Mouse (Mus musculus): ENCODE measurements around the gene Adamts14. TPM values are rescaled to one million over a fixed set of nuclear protein-coding genes. Genes with fewer than 3 reads are reported as not detected.

The Adamts14 gene
- polyA plus RNA-seq, 1 experiment, result not detected

GRCm38 (mm10) chr10:61203930-61204329 lies 69.3 kb downstream of the Adamts14 start:
- H3K36me3 ChIP-seq (ENCODE audit: control insufficient read depth), result no peaks in the 10 kb centered on the region
- no peaks in the 10 kb centered on the region for H3K27me3 ChIP-seq (ENCODE audit: control insufficient read depth)
- no peaks in the 10 kb centered on the region for H3K4me1 ChIP-seq (ENCODE audit: control insufficient read depth)
- no peak overlapping the region for H3K4me3 ChIP-seq (replicated peaks)
- H3K9me3 ChIP-seq (ENCODE audit: control insufficient read depth, low read length), result no peaks in the 10 kb centered on the region
- no peak for TF ChIP-seq GATA1 (IDR thresholded peaks at IDR 0.05; ENCODE audit: low read length)
- TF ChIP-seq TAL1 (IDR thresholded peaks at IDR 0.05; ENCODE audit: low read length), result no peak

DNA sequence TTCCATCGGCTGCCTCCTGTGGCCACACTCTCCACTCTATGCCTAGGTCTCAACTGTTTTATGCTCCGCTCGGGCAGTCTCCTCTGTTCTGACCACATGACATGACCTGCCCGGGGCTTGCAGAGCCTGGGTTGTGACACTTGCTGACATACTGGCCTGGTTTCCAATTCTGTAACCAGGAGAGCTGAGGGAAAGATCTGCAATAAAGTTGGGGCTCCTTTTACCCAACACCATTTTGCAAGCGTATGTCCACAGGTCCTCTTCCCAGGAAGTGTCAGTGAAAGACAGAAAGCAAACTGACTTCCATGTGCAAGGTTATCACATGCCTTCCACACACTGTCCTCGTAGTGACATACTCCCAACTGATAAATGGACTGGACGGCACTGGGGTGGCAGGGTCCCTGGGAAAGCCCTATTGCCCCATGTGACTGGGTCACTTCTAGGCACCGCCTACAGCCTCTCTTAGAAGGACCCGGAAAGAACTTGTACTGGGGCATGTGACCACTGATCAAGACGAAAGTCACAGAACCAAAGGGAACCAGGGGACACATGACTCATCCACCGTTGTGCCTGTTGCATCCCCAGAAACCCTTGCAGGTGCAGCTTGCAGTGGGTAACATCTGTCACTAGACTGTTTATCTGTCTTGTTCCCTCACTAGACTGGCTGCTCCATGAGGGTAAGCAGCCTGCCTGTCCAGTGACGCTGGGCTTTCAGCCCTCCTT lies 71.5 kb downstream of the Adamts14 start:
- no peaks in the 10 kb centered on the region for H3K4me1 ChIP-seq (ENCODE audit: control insufficient read depth)
- H3K36me3 ChIP-seq (ENCODE audit: control insufficient read depth), result no peaks in the 10 kb centered on the region
- H3K27me3 ChIP-seq (ENCODE audit: control insufficient read depth), result no peaks in the 10 kb centered on the region
- no peaks in the 10 kb centered on the region for H3K9me3 ChIP-seq (ENCODE audit: control insufficient read depth, low read length)
- TF ChIP-seq GATA1 (IDR thresholded peaks at IDR 0.05; ENCODE audit: low read length), result no peak
- TF ChIP-seq TAL1 (IDR thresholded peaks at IDR 0.05; ENCODE audit: low read length), result no peak
- H3K4me3 ChIP-seq (replicated peaks), result no peak overlapping the region

GRCm38 (mm10) chr10:61200998-61201397 lies 72.2 kb downstream of the Adamts14 start:
- no peak overlapping the region for H3K4me3 ChIP-seq (replicated peaks)
- TF ChIP-seq TAL1 (IDR thresholded peaks at IDR 0.05; ENCODE audit: low read length) (no peak), GATA1 (IDR thresholded peaks at IDR 0.05; ENCODE audit: low read length) (no peak)
- no peaks in the 10 kb centered on the region for H3K9me3 ChIP-seq (ENCODE audit: control insufficient read depth, low read length)

GRCm38 (mm10) chr10:61200232-61200820 lies 72.9 kb downstream of the Adamts14 start:
- H3K4me1 ChIP-seq (ENCODE audit: control insufficient read depth), result no peaks in the 10 kb centered on the region
- no peaks in the 10 kb centered on the region for H3K9me3 ChIP-seq (ENCODE audit: control insufficient read depth, low read length)
- no peak overlapping the region for H3K4me3 ChIP-seq (replicated peaks)
- TF ChIP-seq TAL1 (IDR thresholded peaks at IDR 0.05; ENCODE audit: low read length), result no peak
- TF ChIP-seq GATA1 (IDR thresholded peaks at IDR 0.05; ENCODE audit: low read length), result no peak
- no peaks in the 10 kb centered on the region for H3K27me3 ChIP-seq (ENCODE audit: control insufficient read depth)
- H3K36me3 ChIP-seq (ENCODE audit: control insufficient read depth), result no peaks in the 10 kb centered on the region

More at GRCm38 (mm10) chr10:61200998-61201397, 72.2 kb downstream of the Adamts14 start:
- Histone ChIP-seq H3K27me3 (ENCODE audit: control insufficient read depth) (no peaks in the 10 kb centered on the region), H3K36me3 (ENCODE audit: control insufficient read depth) (no peaks in the 10 kb centered on the region), H3K4me1 (ENCODE audit: control insufficient read depth) (no peaks in the 10 kb centered on the region)

DNA sequence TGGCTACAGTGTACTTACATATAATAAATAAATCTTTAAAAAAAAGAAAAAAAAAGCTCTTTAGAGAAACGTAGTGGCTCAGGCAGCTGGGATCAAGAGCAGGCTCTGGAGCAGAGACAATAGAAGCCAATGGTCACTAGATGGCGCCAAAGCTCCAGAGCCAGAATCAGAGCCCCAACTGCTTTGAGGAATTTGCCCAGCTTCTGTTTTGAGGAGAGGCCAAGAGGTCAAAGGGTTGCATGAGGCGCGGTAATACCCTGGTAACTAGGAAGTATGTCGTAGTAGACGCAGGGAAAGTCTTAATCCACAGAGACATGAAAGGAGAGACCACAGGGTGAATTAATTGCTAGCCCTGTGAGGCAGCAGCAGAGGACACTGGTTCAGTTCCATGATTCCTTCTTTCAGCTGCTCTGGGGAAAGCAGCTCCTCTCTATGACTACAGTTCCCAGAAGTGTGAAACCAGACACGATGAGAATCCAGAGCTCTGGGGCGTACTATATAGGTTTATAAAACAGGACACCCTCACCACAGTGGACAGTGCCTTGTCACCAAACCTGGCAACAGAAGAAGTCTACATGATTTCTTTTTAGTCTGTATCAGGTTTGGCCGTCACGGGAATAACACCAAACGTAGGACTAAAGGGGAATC lies 73.5 kb downstream of the Adamts14 start:
- no peaks in the 10 kb centered on the region for H3K27me3 ChIP-seq (ENCODE audit: control insufficient read depth)
- no peak overlapping the region for H3K4me3 ChIP-seq (replicated peaks)
- TF ChIP-seq TAL1 (IDR thresholded peaks at IDR 0.05; ENCODE audit: low read length), result no peak
- H3K36me3 ChIP-seq (ENCODE audit: control insufficient read depth), result no peaks in the 10 kb centered on the region
- no peaks in the 10 kb centered on the region for H3K9me3 ChIP-seq (ENCODE audit: control insufficient read depth, low read length)
- no peaks in the 10 kb centered on the region for H3K4me1 ChIP-seq (ENCODE audit: control insufficient read depth)

GRCm38 (mm10) chr10:61195718-61196291 lies 77.4 kb downstream of the Adamts14 start:
- TF ChIP-seq TAL1 (IDR thresholded peaks at IDR 0.05; ENCODE audit: low read length) (no peak), GATA1 (IDR thresholded peaks at IDR 0.05; ENCODE audit: low read length) (no peak)
- no peaks in the 10 kb centered on the region for H3K36me3 ChIP-seq (ENCODE audit: control insufficient read depth)

DNA sequence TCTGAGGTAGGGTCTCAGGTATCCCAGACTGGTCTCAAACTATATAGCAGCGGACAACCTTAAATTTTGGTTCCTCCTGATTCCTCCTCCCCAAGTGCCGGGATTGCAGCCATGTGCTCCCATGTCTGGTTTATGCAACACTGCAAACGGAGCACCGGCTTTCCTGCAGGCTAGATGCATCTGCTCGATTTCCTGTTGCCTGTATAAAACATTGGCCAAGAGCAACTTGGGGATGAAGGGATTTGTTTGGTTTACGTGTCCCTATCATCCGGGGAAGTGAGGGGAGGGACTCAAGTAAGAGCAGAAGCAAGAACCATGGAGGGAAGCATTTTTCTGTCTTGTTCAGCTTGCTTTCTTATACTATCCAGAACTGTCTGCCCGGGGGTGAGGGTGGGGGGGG lies 78.0 kb downstream of the Adamts14 start:
- no peak overlapping the region for H3K4me3 ChIP-seq (replicated peaks)
- H3K4me1 ChIP-seq (ENCODE audit: control insufficient read depth), result no peaks in the 10 kb centered on the region
- no peaks in the 10 kb centered on the region for H3K27me3 ChIP-seq (ENCODE audit: control insufficient read depth)
- no peak for TF ChIP-seq TAL1 (IDR thresholded peaks at IDR 0.05; ENCODE audit: low read length)
- no peak for TF ChIP-seq GATA1 (IDR thresholded peaks at IDR 0.05; ENCODE audit: low read length)
- H3K9me3 ChIP-seq (ENCODE audit: control insufficient read depth, low read length), result no peaks in the 10 kb centered on the region
- no peaks in the 10 kb centered on the region for H3K36me3 ChIP-seq (ENCODE audit: control insufficient read depth)

More at GRCm38 (mm10) chr10:61195718-61196291, 77.4 kb downstream of the Adamts14 start:
- Histone ChIP-seq H3K9me3 (ENCODE audit: control insufficient read depth, low read length) (no peaks in the 10 kb centered on the region), H3K4me3 (replicated peaks) (no peak overlapping the region), H3K4me1 (ENCODE audit: control insufficient read depth) (no peaks in the 10 kb centered on the region), H3K27me3 (ENCODE audit: control insufficient read depth) (no peaks in the 10 kb centered on the region)

- no peaks in the 10 kb centered on the region for H3K36me3 ChIP-seq (ENCODE audit: control insufficient read depth)
- no peak overlapping the region for H3K4me3 ChIP-seq (replicated peaks)
- no peaks in the 10 kb centered on the region for H3K4me1 ChIP-seq (ENCODE audit: control insufficient read depth)
- TF ChIP-seq TAL1 (IDR thresholded peaks at IDR 0.05; ENCODE audit: low read length) (no peak), GATA1 (IDR thresholded peaks at IDR 0.05; ENCODE audit: low read length) (no peak)
- no peaks in the 10 kb centered on the region for H3K9me3 ChIP-seq (ENCODE audit: control insufficient read depth, low read length)
- H3K27me3 ChIP-seq (ENCODE audit: control insufficient read depth), result no peaks in the 10 kb centered on the region
Observed at GRCm38 (mm10) chr10:61194611-61195010, 78.6 kb downstream of the Adamts14 start.

GRCm38 (mm10) chr10:61188010-61188409 lies 85.2 kb downstream of the Adamts14 start:
- no peak overlapping the region for H3K4me3 ChIP-seq (replicated peaks)
- no peaks in the 10 kb centered on the region for H3K36me3 ChIP-seq (ENCODE audit: control insufficient read depth)
- H3K4me1 ChIP-seq (ENCODE audit: control insufficient read depth), result no peaks in the 10 kb centered on the region
- TF ChIP-seq GATA1 (IDR thresholded peaks at IDR 0.05; ENCODE audit: low read length), result no peak
- no peak for TF ChIP-seq TAL1 (IDR thresholded peaks at IDR 0.05; ENCODE audit: low read length)
- no peaks in the 10 kb centered on the region for H3K27me3 ChIP-seq (ENCODE audit: control insufficient read depth)
- no peaks in the 10 kb centered on the region for H3K9me3 ChIP-seq (ENCODE audit: control insufficient read depth, low read length)
